Mouse (Mus musculus): ENCODE results near the gene B3gnt6.
A peak's percentile ranks its signal among the peaks of the same experiment; 100 is the strongest.
"Not testable (repeated sequence)": the region's sequence is repeated elsewhere in the genome, so short reads cannot be mapped to it uniquely, and the experiment has no call there.

The B3gnt6 gene

GRCm38 (mm10) chr7:98199381-98199780 lies at the start of gene B3gnt6:
TSS of gene B3gnt6 (minus strand) at chr7:98199481.
- no peak for DNase-seq (ENCODE audit: low spot score)

GRCm38 (mm10) chr7:98236686-98237359 lies 37.5 kb upstream of the B3gnt6 start:
- no peak for DNase-seq (ENCODE audit: low spot score)

- DNase-seq (ENCODE audit: low spot score): no peak
These were observed 24.5 kb upstream of the B3gnt6 start for GRCm38 (mm10) chr7:98223796-98224195.

- no peak for DNase-seq (ENCODE audit: low spot score)
These were observed 17.4 kb upstream of the B3gnt6 start for GRCm38 (mm10) chr7:98216713-98217112.

GRCm38 (mm10) chr7:98202946-98203345 lies 3.7 kb upstream of the B3gnt6 start:
- no peak for DNase-seq (ENCODE audit: low spot score)

- DNase-seq (ENCODE audit: low spot score): no peak
These were observed 2.3 kb upstream of the B3gnt6 start for GRCm38 (mm10) chr7:98201493-98202028.

GRCm38 (mm10) chr7:98200396-98200795 lies 1.1 kb upstream of the B3gnt6 start:
- DNase-seq (ENCODE audit: low spot score): no peak

GRCm38 (mm10) chr7:98195151-98195801 lies 4.0 kb downstream of the B3gnt6 start:
- no peak for DNase-seq (ENCODE audit: low spot score)

- DNase-seq (ENCODE audit: low spot score): no peak
These were observed 5.1 kb downstream of the B3gnt6 start for GRCm38 (mm10) chr7:98194026-98194792.

GRCm38 (mm10) chr7:98193515-98194025 lies 5.7 kb downstream of the B3gnt6 start:
- DNase-seq (ENCODE audit: low spot score): no peak

GRCm38 (mm10) chr7:98191571-98192250 lies 7.6 kb downstream of the B3gnt6 start:
- no peak for DNase-seq (ENCODE audit: low spot score)

- no peak for DNase-seq (ENCODE audit: low spot score)
These were observed 8.7 kb downstream of the B3gnt6 start for GRCm38 (mm10) chr7:98190578-98190977.

GRCm38 (mm10) chr7:98189745-98190144 lies 9.5 kb downstream of the B3gnt6 start:
- DNase-seq (ENCODE audit: low spot score): no peak

GRCm38 (mm10) chr7:98188680-98189079 lies 10.6 kb downstream of the B3gnt6 start:
- DNase-seq (ENCODE audit: low spot score): no peak

GRCm38 (mm10) chr7:98188238-98188637 lies 11.0 kb downstream of the B3gnt6 start:
- DNase-seq (ENCODE audit: low spot score): no peak

GRCm38 (mm10) chr7:98187332-98187731 lies 11.9 kb downstream of the B3gnt6 start:
- not testable (repeated sequence) for DNase-seq (ENCODE audit: low spot score)

- DNase-seq (ENCODE audit: low spot score): no peak
These were observed 12.6 kb downstream of the B3gnt6 start for GRCm38 (mm10) chr7:98186637-98187036.

- DNase-seq (ENCODE audit: low spot score): no peak
These were observed 14.0 kb downstream of the B3gnt6 start for GRCm38 (mm10) chr7:98185326-98185725.

GRCm38 (mm10) chr7:98178560-98179231 lies 20.6 kb downstream of the B3gnt6 start:
- DNase-seq (ENCODE audit: low spot score): no peak

GRCm38 (mm10) chr7:98177929-98178559 lies 21.2 kb downstream of the B3gnt6 start, which contains the start of gene Capn5:
TSS of gene Capn5 (minus strand) at chr7:98178274.
- peak; percentile 85 for DNase-seq (ENCODE audit: low spot score)

GRCm38 (mm10) chr7:98177566-98177928 lies 21.7 kb downstream of the B3gnt6 start:
- no peak for DNase-seq (ENCODE audit: low spot score)
